Mouse (Mus musculus) layer of hippocampus, adult 9-11 months (tissue): ENCODE measurements around the gene Ktn1.

ENCODE experiments used
- DNase-seq: peaks from one replicate; pipeline ENCODE4 v3.0.0; 2022

Ktn1 gene

DNA sequence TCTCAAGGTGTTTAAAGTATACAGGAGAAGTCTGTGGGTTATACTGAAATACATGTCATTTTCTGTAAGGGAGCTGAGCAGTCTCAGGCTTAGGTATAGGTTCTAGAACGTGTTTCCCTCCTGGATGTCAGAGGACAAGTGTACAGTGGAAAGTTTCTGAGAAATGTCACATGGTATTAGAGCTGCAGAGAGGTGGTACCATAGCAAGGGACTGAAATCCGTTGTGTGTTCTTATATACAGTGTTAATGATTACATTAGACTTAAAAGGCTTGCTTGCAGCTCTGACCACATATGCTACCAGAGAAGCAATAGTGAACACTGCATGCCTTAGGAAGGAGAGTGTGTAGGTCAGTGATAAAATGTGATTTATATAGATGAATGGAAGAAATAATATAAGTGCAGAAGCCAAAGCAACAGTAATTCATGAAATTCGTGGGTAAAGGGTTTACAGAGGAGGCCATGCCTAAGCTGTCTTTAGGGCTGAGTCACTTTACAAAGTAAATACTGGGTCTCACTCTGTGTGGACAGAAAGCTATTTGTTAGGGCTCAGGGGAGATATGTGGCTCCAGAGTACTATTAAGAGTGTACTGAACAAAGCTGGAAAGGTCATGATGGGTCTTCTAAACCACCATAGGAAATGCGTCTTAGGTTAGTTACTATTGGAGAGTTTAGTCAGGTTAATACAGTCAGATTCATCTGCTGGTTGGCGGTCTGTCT is 17.0 kb downstream of the Ktn1 start:
- DNase-seq: no peak

DNA sequence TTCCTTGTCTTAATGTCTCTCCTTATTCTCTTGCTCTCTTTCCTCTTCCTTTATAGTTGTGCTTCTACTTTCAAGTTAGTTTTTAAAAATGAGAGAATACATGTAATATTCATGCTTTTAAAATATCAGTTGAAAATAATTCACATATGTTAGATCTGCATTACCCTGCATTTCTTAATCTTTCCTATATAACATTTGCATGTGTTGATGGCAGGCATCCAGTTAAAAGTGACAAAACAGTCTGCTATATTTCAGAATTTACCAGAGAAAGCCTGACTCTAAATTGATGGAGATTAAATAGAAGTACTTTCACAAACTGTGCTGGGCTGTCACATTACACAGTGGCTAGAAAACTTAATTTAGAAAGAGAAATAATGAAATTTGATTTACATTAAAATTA is 19.8 kb downstream of the Ktn1 start:
- DNase-seq: no peak

GRCm38 (mm10) chr14:47682886-47683285 is 34.6 kb downstream of the Ktn1 start:
- DNase-seq: no peak

DNA sequence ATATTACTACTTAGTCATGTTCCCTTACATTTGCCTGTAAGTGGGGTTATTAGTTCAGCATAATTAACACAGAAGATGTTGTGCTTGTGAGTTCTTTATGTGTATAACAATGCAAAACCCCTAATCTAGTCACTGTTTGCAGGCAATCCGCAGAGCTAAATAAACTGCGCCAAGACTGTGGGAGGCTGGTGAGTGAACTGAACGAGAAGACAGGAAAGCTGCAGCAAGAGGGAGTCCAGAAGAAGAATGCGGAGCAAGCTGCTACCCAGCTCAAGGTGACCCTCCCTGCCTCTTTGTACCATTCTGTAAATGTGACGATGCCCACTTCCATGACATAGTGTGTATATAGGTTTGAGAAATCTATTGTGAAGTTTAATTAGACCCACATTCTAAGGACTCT is 36.3 kb downstream of the Ktn1 start:
- no peak for DNase-seq

GRCm38 (mm10) chr14:47699126-47699525 is 50.9 kb downstream of the Ktn1 start:
- no peak for DNase-seq

DNA sequence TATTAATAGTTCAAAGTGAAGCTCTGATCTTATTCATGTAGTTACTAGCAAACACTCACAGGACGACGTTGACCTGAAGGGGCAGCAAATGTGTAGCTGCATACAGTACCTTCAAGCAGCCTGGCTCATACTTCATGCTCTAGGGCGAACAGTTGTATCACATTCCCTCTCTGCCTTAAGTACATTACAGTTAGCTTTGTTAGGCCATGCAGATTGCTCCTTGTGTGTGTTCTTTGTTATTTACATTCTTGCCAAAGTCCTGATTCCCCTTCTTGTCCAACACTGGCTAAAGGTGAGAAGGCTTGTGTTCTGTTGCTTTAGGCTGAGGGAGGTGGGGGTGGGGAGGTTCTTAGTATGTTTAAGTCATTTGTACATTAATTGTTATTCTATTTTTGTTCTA is 61.3 kb downstream of the Ktn1 start:
- DNase-seq: no peak

GRCm38 (mm10) chr14:47715771-47716170 is 67.5 kb downstream of the Ktn1 start:
- no peak for DNase-seq

GRCm38 (mm10) chr14:47717916-47718606 is 69.8 kb downstream of the Ktn1 start:
- DNase-seq: no peak

GRCm38 (mm10) chr14:47720023-47720422 is 71.8 kb downstream of the Ktn1 start:
- no peak for DNase-seq

DNA sequence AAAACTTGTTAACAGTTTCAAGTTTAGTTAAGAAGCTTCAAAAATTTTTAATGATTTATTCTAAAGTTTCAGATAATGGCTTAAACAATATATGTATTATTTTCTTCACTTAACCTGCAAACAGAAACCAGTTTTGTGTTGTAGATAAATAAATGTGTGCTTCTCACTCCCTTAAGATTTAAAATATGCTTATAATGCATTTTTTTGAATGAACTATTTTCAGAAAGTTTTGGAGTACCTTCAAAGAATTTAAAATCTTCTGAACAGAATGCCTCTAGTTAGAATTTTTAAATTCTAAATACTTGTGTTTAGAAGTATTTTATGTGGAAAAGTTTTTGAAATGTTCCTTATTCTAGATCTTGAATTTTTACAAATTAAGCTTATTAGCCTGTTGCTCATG is 74.8 kb downstream of the Ktn1 start:
- no peak for DNase-seq

GRCm38 (mm10) chr14:47728594-47728993 is 80.3 kb downstream of the Ktn1 start:
- no peak for DNase-seq

DNA sequence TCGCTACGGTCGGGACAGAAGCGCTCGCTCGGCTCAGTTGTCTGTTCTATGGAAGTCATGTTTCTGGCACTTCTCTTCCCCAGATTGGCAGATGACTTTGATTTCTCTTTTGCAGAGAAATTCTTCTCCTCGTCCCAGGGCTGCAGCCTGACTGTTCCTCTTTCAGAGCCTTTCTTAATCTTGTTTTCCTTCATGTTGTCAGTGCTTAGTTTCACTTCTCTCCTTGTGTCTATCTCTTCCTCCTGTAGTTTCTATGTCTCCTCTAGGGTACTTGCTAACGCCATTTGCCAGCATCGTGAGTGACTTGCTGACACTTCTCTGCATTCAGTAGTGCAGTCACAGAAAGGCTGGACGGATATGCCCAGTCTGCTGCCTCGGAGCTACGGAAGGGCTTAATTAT is 87.1 kb downstream of the Ktn1 start:
- peak; percentile 41 for DNase-seq

DNA sequence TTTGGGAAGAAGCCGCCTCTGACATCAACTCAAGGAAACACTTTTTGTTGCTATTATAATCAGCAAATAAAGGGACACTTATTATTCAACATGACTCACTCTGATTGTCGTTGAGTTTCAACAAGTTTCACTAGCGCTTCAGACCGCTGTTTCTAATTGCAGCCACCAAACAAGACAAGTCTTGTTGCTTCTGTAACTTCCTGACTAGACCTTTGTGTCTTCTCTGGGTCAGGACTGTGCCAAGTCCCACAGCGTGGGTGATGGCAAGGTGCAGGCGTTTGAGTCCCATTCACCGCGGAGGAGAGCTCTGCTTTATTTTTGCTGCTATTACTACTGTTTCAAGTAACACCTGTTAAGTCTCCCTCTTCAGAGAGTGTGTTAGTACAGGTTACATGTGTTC is 88.2 kb downstream of the Ktn1 start:
- no peak for DNase-seq

GRCm38 (mm10) chr14:47740316-47740996 is 92.2 kb downstream of the Ktn1 start:
- no peak for DNase-seq

DNA sequence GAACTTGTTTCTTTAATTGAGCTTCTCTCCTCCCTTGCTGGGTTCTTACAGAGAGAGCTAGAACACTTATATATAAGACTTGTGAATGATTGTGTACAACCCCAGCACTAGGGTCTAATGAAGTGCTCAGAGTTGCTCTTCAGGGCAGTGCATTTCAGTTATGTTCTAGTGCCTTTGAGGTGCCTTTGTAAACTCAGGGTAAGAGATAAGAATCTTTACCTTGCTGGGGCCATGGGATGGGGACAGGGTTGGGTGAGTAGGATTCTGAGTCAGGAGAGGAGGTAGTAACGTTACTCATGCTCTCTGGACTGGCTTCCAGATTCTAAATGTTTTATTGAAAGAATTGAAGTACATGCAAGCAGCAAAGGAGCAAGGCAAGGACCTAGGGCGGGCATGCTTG is 92.8 kb downstream of the Ktn1 start:
- no peak for DNase-seq

DNA sequence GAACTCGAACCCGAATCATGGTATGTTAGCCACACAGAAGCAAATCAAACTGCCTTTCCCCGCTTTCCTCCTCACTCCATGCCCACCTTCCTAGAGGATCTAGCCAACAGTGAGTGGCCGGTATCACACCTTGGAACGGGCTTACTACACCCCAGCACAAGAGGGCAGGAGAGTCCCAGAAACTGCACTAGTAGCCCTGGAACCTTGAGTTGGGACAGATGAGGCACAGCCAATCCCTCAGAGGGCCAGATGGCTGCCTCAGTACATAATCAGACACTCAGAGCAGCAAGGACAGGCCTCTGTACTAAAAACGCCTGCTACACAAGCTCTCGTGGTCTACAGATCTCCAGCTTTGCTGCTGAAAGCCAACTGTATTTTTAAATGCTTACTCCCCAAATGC is 94.4 kb downstream of the Ktn1 start:
- DNase-seq: peak; percentile 39

DNA sequence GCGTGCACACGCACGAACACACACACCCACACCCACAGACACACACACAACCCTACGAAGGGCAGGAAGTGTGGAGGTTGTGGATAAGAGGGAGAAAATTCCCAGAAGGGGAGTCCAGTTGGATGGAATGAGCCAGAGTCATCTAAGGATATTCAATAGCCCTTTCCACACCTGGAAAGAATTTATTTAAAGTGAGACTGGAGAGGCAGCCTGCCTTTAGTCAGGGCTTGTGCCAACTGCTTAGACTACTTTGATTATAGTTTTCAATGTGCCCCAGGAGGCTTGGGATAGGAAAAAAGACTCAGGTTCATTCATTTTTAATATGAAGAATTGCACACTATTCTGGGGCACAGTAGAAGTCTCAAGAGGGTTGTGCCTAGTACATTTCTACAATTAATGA is 96.8 kb downstream of the Ktn1 start:
- no peak for DNase-seq

GRCm38 (mm10) chr14:47747536-47747935 is 99.3 kb downstream of the Ktn1 start:
- no peak for DNase-seq

GRCm38 (mm10) chr14:47748714-47749113 is 100.5 kb downstream of the Ktn1 start:
- no peak for DNase-seq

DNA sequence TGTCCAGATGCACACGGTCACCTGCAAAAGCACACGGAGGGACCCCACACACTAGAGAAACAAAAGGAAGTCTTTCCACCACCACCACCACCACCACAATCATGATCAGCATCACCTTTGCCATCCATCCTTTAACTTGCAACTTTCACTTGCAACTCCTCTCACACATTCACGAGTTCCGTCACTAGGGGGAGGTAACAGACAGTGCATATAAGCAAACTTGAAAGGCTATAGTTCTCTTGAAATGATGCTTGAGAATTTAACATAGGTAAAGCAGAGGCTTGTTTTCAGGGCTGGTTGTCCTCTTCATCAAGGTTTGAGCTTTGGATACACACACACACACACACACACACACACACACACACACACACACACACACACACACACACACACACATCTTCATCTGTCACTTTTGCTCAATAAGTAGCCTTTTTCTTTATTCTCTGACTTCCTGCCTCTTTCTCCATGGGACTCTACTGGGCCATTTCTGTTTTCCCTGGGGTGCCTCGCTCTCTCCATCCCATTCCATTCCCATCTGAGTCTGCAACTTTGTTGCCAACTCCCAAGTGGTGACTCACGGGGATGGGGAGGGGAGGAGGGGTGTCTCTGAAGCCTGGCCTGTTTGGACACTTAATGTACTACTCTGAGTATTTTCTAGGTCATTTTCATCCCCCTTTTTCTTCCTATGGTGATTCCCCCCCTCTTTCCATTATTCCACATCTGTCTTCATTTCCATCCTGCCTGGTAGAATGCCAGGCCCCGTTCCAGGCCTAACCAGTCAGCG is 103.4 kb downstream of the Ktn1 start:
- peak; percentile 68 for DNase-seq

DNA sequence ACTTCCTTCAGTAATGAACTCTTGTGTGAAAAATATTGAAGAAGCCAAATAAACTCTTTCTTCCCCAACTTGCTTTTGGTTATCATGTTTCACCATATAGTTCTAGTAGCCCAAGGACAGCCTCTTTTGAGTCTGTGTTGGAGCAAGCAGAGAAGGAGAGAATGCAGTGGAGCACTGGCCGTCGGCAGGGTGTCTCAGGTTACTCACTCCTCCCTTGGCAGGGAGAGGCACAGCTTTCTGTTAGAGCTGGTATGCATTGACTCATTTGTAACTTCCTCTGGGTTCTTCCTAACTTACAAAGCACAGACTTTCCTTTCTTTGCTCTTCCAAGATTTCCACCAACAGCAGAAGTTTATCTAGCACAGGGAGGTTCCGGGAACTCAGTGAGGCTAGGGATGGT is 105.3 kb downstream of the Ktn1 start:
- DNase-seq: no peak

DNA sequence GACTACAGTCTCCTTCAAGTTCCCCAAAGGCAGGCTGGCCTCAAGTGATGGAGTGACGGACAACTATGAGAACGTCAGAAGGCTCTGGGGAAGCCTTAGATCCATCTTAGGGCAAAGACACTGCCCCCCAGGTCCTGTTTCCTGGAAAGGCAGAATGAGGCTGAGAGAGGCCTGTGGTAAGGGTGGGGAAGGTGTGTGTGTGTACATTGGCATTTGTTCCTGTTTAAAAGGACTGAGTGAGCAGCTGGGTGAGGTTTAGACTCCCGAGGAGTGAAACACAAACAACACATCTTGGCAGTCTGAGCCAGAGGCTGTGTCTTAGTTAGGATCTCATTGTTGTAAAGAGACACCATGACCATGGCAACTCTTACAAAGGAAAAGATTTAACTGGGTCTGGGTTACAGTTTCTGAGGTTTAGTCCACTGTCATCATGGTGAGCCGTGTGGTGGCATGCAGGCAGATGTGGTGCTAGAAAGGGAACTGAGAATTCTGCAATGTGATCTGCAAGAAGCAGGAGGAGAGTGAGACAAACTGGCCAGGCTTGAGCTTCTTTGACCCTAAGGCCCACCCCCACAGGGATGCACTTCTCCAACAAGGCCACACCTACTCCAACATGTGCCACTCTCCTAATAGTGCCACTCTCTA is 106.1 kb downstream of the Ktn1 start:
- no peak for DNase-seq
